16 mouse cellular contexts compared by ENCODE assay signal in the genomic region with DNA sequence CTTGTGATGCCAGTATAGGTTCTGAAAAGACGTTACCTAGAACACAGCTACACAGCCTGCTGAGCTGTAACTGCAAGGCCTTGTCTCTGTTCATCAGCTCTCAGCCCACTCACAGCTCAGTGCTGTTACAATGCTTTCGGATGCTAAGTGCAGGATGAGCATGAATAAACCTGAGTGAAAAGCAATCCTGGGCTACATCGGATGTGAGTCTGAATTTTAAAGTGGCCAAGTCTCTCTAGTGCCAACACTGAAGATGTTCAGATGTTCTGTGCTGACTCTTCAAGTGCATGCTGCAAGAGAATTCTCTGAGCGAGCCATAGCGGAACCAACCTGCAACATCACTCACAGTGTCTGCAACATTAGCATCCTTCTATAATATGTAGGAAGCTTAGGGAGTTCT. TPM values are rescaled to one million over a fixed set of nuclear protein-coding genes. Genes with fewer than 3 reads are reported as not detected.
"Had no signal": no experiment of that assay in that cellular context is flagged by ENCODE, and none has a peak within 500 bp of the region (broad histone marks: within the 10 kb centered on the region; RNA-seq: fewer than 3 reads in every experiment).

No protein-coding gene starts in this region.

- H3K9ac ChIP-seq: limb, embryonic 13.5 days; liver, embryonic 14.5 days; neural tube, embryonic 12.5 days had no signal

- H3K9me3 ChIP-seq: limb, embryonic 13.5 days; neural tube, embryonic 12.5 days had no signal

- H3K36me3 ChIP-seq: limb, embryonic 13.5 days; neural tube, embryonic 12.5 days had no signal

- H3K27me3 ChIP-seq: limb, embryonic 13.5 days; neural tube, embryonic 12.5 days had no signal

- DNase-seq: kidney, adult 11 months; kidney, adult 9 months; kidney, postnatal 36 days; left cerebral cortex, postnatal 4 days; lung, adult 18-20 months; lung, postnatal 36 days; midbrain, embryonic 14.5 days; right cerebral cortex, postnatal 25 days; thymus, adult 2 months; thymus, postnatal 25 days had no signal

- H3K4me3 ChIP-seq: limb, embryonic 13.5 days; neural tube, embryonic 12.5 days had no signal

- H3K4me2 ChIP-seq: limb, embryonic 13.5 days; neural tube, embryonic 12.5 days had no signal

- H3K27ac ChIP-seq: kidney, postnatal 0 days; limb, embryonic 13.5 days; liver, embryonic 14.5 days; neural tube, embryonic 12.5 days; stomach, postnatal 0 days had no signal

RNA-seq across cellular contexts. Expression of gene Rtn1, which starts 32.5 kb away (rescaled TPM):
- total RNA-seq: megakaryocyte progenitor cell, adult 5-6 weeks had no signal
